Mouse (Mus musculus) intestine, embryonic 16.5 days (tissue): Measurements from ENCODE around the gene Cmtm3. TPM values are rescaled to one million over a fixed set of nuclear protein-coding genes. Genes with fewer than 3 reads are reported as not detected.
A peak's percentile ranks its signal among the peaks of the same experiment; 100 is the strongest.
"Not testable (repeated sequence)": the region's sequence is repeated elsewhere in the genome, so short reads cannot be mapped to it uniquely, and the experiment has no call there.

Source experiments
- ATAC-seq: fragments of 200-750 bp; cut with Nextera tagmentation; 2 replicates; pipeline ENCODE4 v1.8.0; 2017; ENCODE audit warnings: moderate TSS enrichment, moderate library complexity
- H3K27ac ChIP-seq: fragments of 300-500 bp; sonication (generic); 2 replicates; pipeline ENCODE4 v1.5.1; 2014; ENCODE audit warnings: mild to moderate bottlenecking, low read length
- H3K27me3 ChIP-seq: fragments of 300-500 bp; sonication (generic); replicated peaks from 2 replicates; pipeline ENCODE4 v1.6.1; 2014; ENCODE audit warnings: low read length, control low read depth, mixed read lengths; ENCODE audit not compliant: control insufficient read depth, insufficient read depth
- H3K36me3 ChIP-seq: fragments of 300-500 bp; sonication (generic); 2 replicates; pipeline ENCODE4 v1.6.1; 2014; ENCODE audit warnings: low read length, control low read depth; ENCODE audit not compliant: control insufficient read depth, insufficient read depth
- H3K4me1 ChIP-seq: fragments of 300-500 bp; sonication (generic); 2 replicates; pipeline ENCODE4 v1.6.1; 2014; ENCODE audit warnings: low read length, control low read depth, mixed read lengths; ENCODE audit not compliant: control insufficient read depth, insufficient read depth
- H3K4me2 ChIP-seq: fragments of 300-500 bp; sonication (generic); 2 replicates; pipeline ENCODE4 v1.6.1; 2014; ENCODE audit warnings: low read depth, low read length, control low read depth
- H3K4me3 ChIP-seq: fragments of 300-500 bp; sonication (generic); 2 replicates; pipeline ENCODE4 v1.5.1; 2014; ENCODE audit warnings: mild to moderate bottlenecking, low read length
- H3K9ac ChIP-seq: fragments of 300-500 bp; sonication (generic); 2 replicates; pipeline ENCODE4 v1.6.1; 2014; ENCODE audit warnings: low read depth, low read length
- H3K9me3 ChIP-seq: fragments of 300-500 bp; sonication (generic); 2 replicates; pipeline ENCODE4 v1.6.1; 2016; ENCODE audit warnings: low read length, control low read depth; ENCODE audit not compliant: control insufficient read depth
- WGBS: fragments of 180-500 bp; shearing (Covaris S2); extraction: QIAGEN DNeasy Blood & Tissue Kit; methylation state at CpG from one replicate; pipeline ENCODE4 v1.1.7; 2014; 5-methylcytosine and 5-hydroxymethylcytosine counted together
- polyA plus RNA-seq: library from polyadenylated mRNA; unstranded; fragments of >200 nt; fragmentation: Nextera tagmentation; extraction: Ambion mirVana; gene quantifications from 2 replicates; pipeline ENCODE4 v1.2.1, GENCODE M21; 2015

Gene Cmtm3
- polyA plus RNA-seq = 98.2 and 105 TPM in 2 replicates

- H3K4me1 ChIP-seq = peaks cover 13% of the 10 kb centered on the region
- peak within 1 kb of the TSS; percentile 63 for H3K4me3 ChIP-seq
- peak within 1 kb of the TSS; percentile 82 for H3K27ac ChIP-seq
- no peaks in the 10 kb centered on the region for H3K27me3 ChIP-seq
- H3K36me3 ChIP-seq = no peaks in the 10 kb centered on the region
- no peaks in the 10 kb centered on the region for H3K9me3 ChIP-seq
- peak within 1 kb of the TSS; percentile 63 for H3K4me2 ChIP-seq
- WGBS = 20% methylated on average over 17 of the region's 18 CpGs
- peak within 1 kb of the TSS; percentile 87 for H3K9ac ChIP-seq
- ATAC-seq = no peak
Observed at GRCm38 (mm10) chr8:104339229-104339982, at the start of gene Cmtm3. TSS of gene Cmtm3 (plus strand) at chr8:104339410.

DNA sequence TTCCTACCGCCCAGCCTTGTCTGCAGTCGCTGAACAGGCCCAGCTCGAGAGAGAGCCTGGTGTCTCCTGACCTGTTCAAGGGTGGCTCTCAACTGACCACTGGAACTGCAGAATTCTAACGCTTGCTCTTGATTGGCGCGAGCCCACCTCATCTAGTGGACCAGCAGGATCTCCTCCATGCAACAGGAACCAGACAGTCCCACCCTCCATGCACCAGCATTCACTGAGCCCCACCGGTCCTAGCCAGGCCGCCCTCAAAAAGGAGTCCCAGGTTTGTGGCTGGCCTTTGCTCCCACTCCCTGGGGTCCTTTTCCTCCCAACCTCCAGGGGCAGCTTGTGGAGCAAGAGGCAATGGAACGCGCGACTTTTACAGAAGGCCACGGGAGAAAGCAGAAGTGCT, 46.1 kb upstream of the Cmtm3 start, which contains the start of gene Cmtm2a:
Gene Cmtm2a, minus strand, starts transcription at position 101 of the 400 bp plus-strand sequence.
- H3K4me2 ChIP-seq, H3K27me3 ChIP-seq, H3K9me3 ChIP-seq, H3K9ac ChIP-seq, H3K4me3 ChIP-seq, H3K36me3 ChIP-seq, ATAC-seq, H3K4me1 ChIP-seq, H3K27ac ChIP-seq: not testable (repeated sequence)
- WGBS = 84% methylated on average over 9 of the region's 12 CpGs

GRCm38 (mm10) chr8:104294396-104294795, 44.8 kb upstream of the Cmtm3 start:
- H3K9me3 ChIP-seq = no peaks in the 10 kb centered on the region
- no peak overlapping the region for H3K27ac ChIP-seq
- no peak overlapping the region for H3K4me3 ChIP-seq
- H3K27me3 ChIP-seq = no peaks in the 10 kb centered on the region
- H3K4me1 ChIP-seq = no peaks in the 10 kb centered on the region
- H3K4me2 ChIP-seq = no peak overlapping the region
- 85% methylated on average over 1 of the region's 1 CpGs for WGBS
- H3K9ac ChIP-seq = no peak overlapping the region
- no peaks in the 10 kb centered on the region for H3K36me3 ChIP-seq
- no peak for ATAC-seq

- H3K4me2 ChIP-seq, H3K4me3 ChIP-seq, H3K36me3 ChIP-seq, H3K9ac ChIP-seq, H3K4me1 ChIP-seq, ATAC-seq, H3K9me3 ChIP-seq, H3K27ac ChIP-seq, H3K27me3 ChIP-seq: not testable (repeated sequence)
- WGBS = 25% methylated on average over 3 of the region's 3 CpGs
Observed at GRCm38 (mm10) chr8:104301577-104301976, 37.6 kb upstream of the Cmtm3 start.

DNA sequence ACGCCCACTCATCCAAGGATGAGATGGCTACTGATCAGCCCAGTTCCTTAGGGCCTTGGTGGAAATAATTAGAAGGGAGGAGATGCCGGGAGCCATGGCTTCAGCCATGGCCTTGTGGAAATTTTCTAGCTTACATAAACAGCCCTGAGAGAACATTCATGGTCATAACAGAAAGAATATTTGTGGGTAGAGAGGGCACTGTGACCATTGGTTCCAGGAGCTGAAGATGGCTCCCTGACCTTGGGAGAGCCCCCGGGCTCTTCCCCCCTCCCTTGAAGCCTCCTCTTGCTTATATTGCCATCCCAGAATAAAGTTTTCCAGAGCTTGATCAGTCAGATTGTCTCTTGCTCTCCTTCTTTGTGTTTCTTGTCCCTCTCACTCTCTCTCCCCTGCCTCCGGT, 36.7 kb upstream of the Cmtm3 start:
- not testable (repeated sequence) for H3K9me3 ChIP-seq, H3K36me3 ChIP-seq, H3K4me3 ChIP-seq, H3K27ac ChIP-seq, H3K27me3 ChIP-seq, H3K9ac ChIP-seq, H3K4me2 ChIP-seq, H3K4me1 ChIP-seq, ATAC-seq
- 80% methylated on average over 4 of the region's 4 CpGs for WGBS

DNA sequence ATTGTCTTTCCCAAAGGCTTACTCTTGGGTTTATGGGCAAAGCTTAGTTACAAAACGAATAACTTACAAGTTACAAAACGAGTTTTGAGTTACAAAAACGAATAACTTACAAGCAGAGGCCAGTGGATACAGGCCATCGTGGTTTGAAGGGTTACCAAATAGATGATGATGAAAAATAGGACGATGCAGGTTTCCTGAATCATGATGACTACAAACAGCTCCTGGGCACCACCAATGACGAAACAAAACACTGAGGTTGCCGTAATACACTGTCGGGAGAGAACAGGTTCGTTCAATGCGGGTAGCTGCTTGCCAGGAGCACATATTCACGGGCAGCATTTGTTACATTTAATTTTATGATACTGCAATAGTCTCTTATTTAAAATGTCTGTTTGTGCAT, 34.2 kb upstream of the Cmtm3 start:
- no peak overlapping the region for H3K4me3 ChIP-seq
- no peak overlapping the region for H3K4me2 ChIP-seq
- no peaks in the 10 kb centered on the region for H3K4me1 ChIP-seq
- no peaks in the 10 kb centered on the region for H3K27me3 ChIP-seq
- H3K27ac ChIP-seq = no peak overlapping the region
- no peaks in the 10 kb centered on the region for H3K9me3 ChIP-seq
- ATAC-seq = no peak
- no peak overlapping the region for H3K9ac ChIP-seq
- H3K36me3 ChIP-seq = no peaks in the 10 kb centered on the region
- WGBS = 86% methylated on average over 11 of the region's 11 CpGs

DNA sequence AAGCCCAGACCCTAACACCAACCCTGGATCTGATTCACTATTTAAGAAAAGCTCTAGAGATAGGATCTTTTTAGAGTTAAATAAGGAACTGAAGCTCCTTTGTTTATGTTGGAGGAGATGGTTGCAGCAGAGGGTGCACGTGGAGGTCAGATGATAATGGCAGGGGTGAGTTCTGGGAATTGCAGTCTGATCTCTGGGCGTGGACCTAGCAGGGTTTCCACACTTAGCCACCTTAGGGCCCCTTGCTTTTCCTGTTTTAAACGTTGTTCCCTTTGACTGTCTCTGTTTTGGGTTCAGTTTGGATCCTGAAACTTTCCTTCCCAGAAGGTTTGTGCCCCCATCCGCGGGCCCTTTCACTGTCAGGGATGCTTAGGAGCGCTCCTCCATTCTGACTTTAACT, 30.9 kb upstream of the Cmtm3 start:
- H3K27me3 ChIP-seq, H3K27ac ChIP-seq, H3K4me2 ChIP-seq, H3K9ac ChIP-seq, H3K4me1 ChIP-seq, H3K36me3 ChIP-seq, H3K9me3 ChIP-seq, H3K4me3 ChIP-seq: not testable (repeated sequence)
- ATAC-seq = peak; percentile 68; the same call in 1 of the 2 replicates
- 43% methylated on average over 6 of the region's 6 CpGs for WGBS

DNA sequence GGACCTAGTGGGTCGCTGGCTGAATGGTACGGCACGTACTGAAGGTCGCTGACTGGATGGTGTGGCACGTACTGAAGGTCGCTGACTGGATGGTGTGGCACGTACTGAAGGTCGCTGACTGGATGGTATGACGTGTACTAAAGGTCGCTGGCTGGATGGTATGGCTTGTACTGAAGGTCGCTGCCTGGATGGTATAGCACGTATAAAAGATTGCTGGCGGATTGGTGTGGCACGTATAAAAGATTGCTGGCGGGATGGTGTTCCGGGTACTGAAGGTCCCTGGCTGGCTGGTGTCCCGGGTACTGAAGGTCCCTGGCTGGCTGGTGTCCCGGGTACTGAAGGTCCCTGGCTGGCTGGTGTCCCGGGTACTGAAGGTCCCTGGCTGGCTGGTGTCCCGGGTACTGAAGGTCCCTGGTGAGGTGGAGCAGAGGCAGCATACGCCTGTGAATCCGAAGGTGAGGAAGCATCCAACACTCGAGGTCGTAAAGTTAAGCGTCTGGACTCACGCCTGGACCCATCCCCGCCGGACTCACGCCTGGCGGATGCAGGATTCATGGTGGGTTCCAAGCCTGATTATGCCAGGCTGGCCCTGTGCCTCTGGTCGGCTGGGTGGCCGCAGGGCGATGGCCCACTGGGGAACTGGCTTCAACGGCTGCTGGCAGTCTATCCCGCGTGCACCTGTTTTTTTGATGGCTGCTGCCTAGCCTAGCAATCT, 29.6 kb upstream of the Cmtm3 start, which contains the start of the genes Gm45711 and Cmtm1:
Gene Gm45711, minus strand, starts transcription at position 641 of the 715 bp plus-strand sequence.
Gene Cmtm1, minus strand, starts transcription at position 705 of the 715 bp plus-strand sequence.
- H3K9me3 ChIP-seq, H3K36me3 ChIP-seq, H3K27ac ChIP-seq, H3K4me1 ChIP-seq, H3K9ac ChIP-seq, H3K27me3 ChIP-seq, H3K4me2 ChIP-seq, H3K4me3 ChIP-seq: not testable (repeated sequence)
- WGBS = 85% methylated on average over 36 of the region's 36 CpGs
- ATAC-seq = peak; percentile 59

GRCm38 (mm10) chr8:104312023-104312422, 27.2 kb upstream of the Cmtm3 start:
- H3K4me1 ChIP-seq, ATAC-seq, H3K4me3 ChIP-seq, H3K4me2 ChIP-seq, H3K36me3 ChIP-seq, H3K27ac ChIP-seq, H3K27me3 ChIP-seq, H3K9me3 ChIP-seq, H3K9ac ChIP-seq: not testable (repeated sequence)
- WGBS = 87% methylated on average over 3 of the region's 3 CpGs
